Mouse (Mus musculus): ENCODE results near the gene Stpg3. TPM values are rescaled to one million over a fixed set of nuclear protein-coding genes. Genes with fewer than 3 reads are reported as not detected.

Gene Stpg3
- total RNA-seq, 2 experiments from 2014 or later, result not detected

- ATAC-seq (replicated peaks; ENCODE audit: low FRiP score, poor library complexity, severe bottlenecking), result no peak
Measured at GRCm38 (mm10) chr2:25217666-25218065, 3.2 kb upstream of the Stpg3 start.

GRCm38 (mm10) chr2:25213266-25213865, 1.1 kb downstream of the Stpg3 start:
- no peak for ATAC-seq (replicated peaks; ENCODE audit: low FRiP score, poor library complexity, severe bottlenecking)

- ATAC-seq (replicated peaks; ENCODE audit: low FRiP score, poor library complexity, severe bottlenecking), result peak; percentile 92
Measured at GRCm38 (mm10) chr2:25211121-25211670, 3.2 kb downstream of the Stpg3 start, which contains the start of gene Nelfb. Nelfb (minus strand) TSS chr2:25211489.

GRCm38 (mm10) chr2:25210686-25211085, 3.8 kb downstream of the Stpg3 start:
- ATAC-seq (replicated peaks; ENCODE audit: low FRiP score, poor library complexity, severe bottlenecking), result peak; percentile 53

- no peak for ATAC-seq (replicated peaks; ENCODE audit: low FRiP score, poor library complexity, severe bottlenecking)
Measured at GRCm38 (mm10) chr2:25207593-25207992, 6.8 kb downstream of the Stpg3 start.

GRCm38 (mm10) chr2:25203631-25204214, 10.7 kb downstream of the Stpg3 start:
- peak; percentile 53 for ATAC-seq (replicated peaks; ENCODE audit: low FRiP score, poor library complexity, severe bottlenecking)

- ATAC-seq (replicated peaks; ENCODE audit: low FRiP score, poor library complexity, severe bottlenecking), result no peak
Measured at GRCm38 (mm10) chr2:25200631-25201030, 13.8 kb downstream of the Stpg3 start.

- no peak for ATAC-seq (replicated peaks; ENCODE audit: low FRiP score, poor library complexity, severe bottlenecking)
Measured at GRCm38 (mm10) chr2:25197946-25198345, 16.5 kb downstream of the Stpg3 start.

GRCm38 (mm10) chr2:25197191-25197590, 17.2 kb downstream of the Stpg3 start:
- no peak for ATAC-seq (replicated peaks; ENCODE audit: low FRiP score, poor library complexity, severe bottlenecking)

- peak; percentile 53; the same call in 1 of the 2 replicates for ATAC-seq (replicated peaks; ENCODE audit: low FRiP score, poor library complexity, severe bottlenecking)
Measured at GRCm38 (mm10) chr2:25196172-25196954, 18.1 kb downstream of the Stpg3 start, which contains the start of gene Tor4a. Tor4a (minus strand) TSS chr2:25196886.

GRCm38 (mm10) chr2:25195211-25196156, 19.0 kb downstream of the Stpg3 start:
- peak; percentile 83 for ATAC-seq (replicated peaks; ENCODE audit: low FRiP score, poor library complexity, severe bottlenecking)

GRCm38 (mm10) chr2:25194486-25195171, 19.8 kb downstream of the Stpg3 start:
- ATAC-seq (replicated peaks; ENCODE audit: low FRiP score, poor library complexity, severe bottlenecking), result no peak

- ATAC-seq (replicated peaks; ENCODE audit: low FRiP score, poor library complexity, severe bottlenecking), result no peak
Measured at GRCm38 (mm10) chr2:25194006-25194405, 20.4 kb downstream of the Stpg3 start.

- peak; percentile 69 for ATAC-seq (replicated peaks; ENCODE audit: low FRiP score, poor library complexity, severe bottlenecking)
Measured at GRCm38 (mm10) chr2:25193330-25193770, 21.1 kb downstream of the Stpg3 start.

- ATAC-seq (replicated peaks; ENCODE audit: low FRiP score, poor library complexity, severe bottlenecking), result no peak
Measured at GRCm38 (mm10) chr2:25187841-25188240, 26.6 kb downstream of the Stpg3 start.

- ATAC-seq (replicated peaks; ENCODE audit: low FRiP score, poor library complexity, severe bottlenecking), result no peak
Measured at GRCm38 (mm10) chr2:25186575-25186930, 27.9 kb downstream of the Stpg3 start.

GRCm38 (mm10) chr2:25185625-25186574, 28.5 kb downstream of the Stpg3 start:
- ATAC-seq (replicated peaks; ENCODE audit: low FRiP score, poor library complexity, severe bottlenecking), result no peak

- no peak for ATAC-seq (replicated peaks; ENCODE audit: low FRiP score, poor library complexity, severe bottlenecking)
Measured at GRCm38 (mm10) chr2:25184496-25184895, 29.9 kb downstream of the Stpg3 start.
